In genomic region chr16:44187172-44187571, GRCm38 (mm10) we compare ENCODE assay signal across 25 mouse cellular contexts.
"Had no signal": no experiment of that assay in that cellular context is flagged by ENCODE, and none has a peak within 500 bp of the region (broad histone marks: within the 10 kb centered on the region; RNA-seq: fewer than 3 reads in every experiment).

No protein-coding gene starts in this region.

- ATAC-seq: hindbrain, embryonic 16.5 days; intestine, embryonic 16.5 days; liver, embryonic 12.5 days had no signal

- DNase-seq: gastrocnemius, postnatal 25 days; heart, adult 2 months; heart, postnatal 14 days; heart, postnatal 4 days; kidney, adult 11 months; kidney, adult 2 months; kidney, adult 9 months; kidney, postnatal 14 days; kidney, postnatal 36 days; layer of hippocampus, adult 9-11 months; layer of hippocampus, postnatal 36 days; left cerebral cortex, postnatal 4 days had no signal

- H3K9ac ChIP-seq: heart, embryonic 13.5 days; heart, embryonic 15.5 days; hindbrain, embryonic 12.5 days; hindbrain, embryonic 14.5 days; kidney, embryonic 15.5 days; limb, embryonic 13.5 days; limb, embryonic 15.5 days; liver, embryonic 12.5 days had no signal

- H3K9me3 ChIP-seq: heart, embryonic 13.5 days; heart, embryonic 15.5 days; limb, embryonic 15.5 days had no signal

- H3K27me3 ChIP-seq: heart, embryonic 13.5 days; heart, embryonic 15.5 days; hindbrain, embryonic 12.5 days; kidney, embryonic 15.5 days; limb, embryonic 13.5 days; limb, embryonic 15.5 days; liver, embryonic 12.5 days had no signal

- H3K4me1 ChIP-seq: hindbrain, embryonic 10.5 days; hindbrain, embryonic 12.5 days; kidney, embryonic 15.5 days had no signal

- H3K4me3 ChIP-seq: heart, adult 2 months; heart, embryonic 13.5 days; heart, embryonic 15.5 days; hindbrain, embryonic 10.5 days; hindbrain, embryonic 12.5 days; kidney, embryonic 15.5 days; limb, embryonic 13.5 days; limb, embryonic 15.5 days; liver, embryonic 12.5 days had no signal

- H3K27ac ChIP-seq: heart, adult 2 months; heart, embryonic 13.5 days; heart, embryonic 15.5 days; hindbrain, embryonic 10.5 days; hindbrain, embryonic 12.5 days; hindbrain, embryonic 14.5 days; kidney, embryonic 15.5 days; kidney, postnatal 0 days; limb, embryonic 13.5 days; limb, embryonic 15.5 days; liver, embryonic 12.5 days had no signal

- H3K4me2 ChIP-seq: heart, embryonic 11.5 days; heart, embryonic 13.5 days; heart, embryonic 15.5 days; hindbrain, embryonic 12.5 days; hindbrain, embryonic 14.5 days; kidney, embryonic 15.5 days; limb, embryonic 13.5 days; limb, embryonic 15.5 days; liver, embryonic 12.5 days had no signal
